Mouse (Mus musculus): ENCODE data around the gene Gm49380.

The Gm49380 gene

DNA sequence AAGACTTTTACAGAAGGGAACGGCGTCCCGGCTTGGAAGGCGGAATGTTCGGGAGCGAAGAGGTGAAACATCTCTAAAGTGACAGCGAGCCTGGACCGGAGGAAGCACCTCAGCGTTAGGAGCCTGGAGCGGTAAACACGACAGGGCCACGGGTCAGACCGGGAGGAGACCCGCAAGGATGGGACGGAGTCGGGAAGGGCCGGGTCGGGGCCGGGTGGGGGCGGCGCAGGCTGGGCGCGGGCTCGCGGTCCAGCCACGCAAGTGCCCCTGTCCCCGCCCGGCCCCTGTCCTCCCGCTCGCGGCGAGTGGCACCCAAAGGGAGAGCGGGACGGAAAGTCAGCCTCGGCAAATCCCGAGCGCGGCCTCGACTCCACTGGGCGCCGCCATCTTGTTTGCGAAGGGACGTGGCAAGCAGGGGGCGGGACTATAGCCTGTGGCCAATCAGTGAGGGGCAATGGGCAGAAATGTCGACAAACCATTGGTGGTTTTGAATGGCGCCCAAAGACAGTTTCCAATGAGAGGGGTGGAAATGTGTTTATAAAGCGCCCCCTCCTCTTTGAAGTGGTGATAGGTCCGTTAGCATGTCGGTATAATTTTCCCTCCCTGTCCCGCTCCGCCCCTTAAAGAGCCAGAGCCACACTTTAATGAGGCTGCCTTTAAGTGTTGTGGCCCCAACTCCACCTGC lies at the start of gene Gm49380, which contains the start of gene Rnf26:
Gene Gm49380, minus strand, starts transcription at position 396 of the 685 bp plus-strand sequence.
Gene Rnf26, minus strand, starts transcription at position 413 of the 685 bp plus-strand sequence.
- in situ Hi-C loops (cut with MboI): no loop called here

DNA sequence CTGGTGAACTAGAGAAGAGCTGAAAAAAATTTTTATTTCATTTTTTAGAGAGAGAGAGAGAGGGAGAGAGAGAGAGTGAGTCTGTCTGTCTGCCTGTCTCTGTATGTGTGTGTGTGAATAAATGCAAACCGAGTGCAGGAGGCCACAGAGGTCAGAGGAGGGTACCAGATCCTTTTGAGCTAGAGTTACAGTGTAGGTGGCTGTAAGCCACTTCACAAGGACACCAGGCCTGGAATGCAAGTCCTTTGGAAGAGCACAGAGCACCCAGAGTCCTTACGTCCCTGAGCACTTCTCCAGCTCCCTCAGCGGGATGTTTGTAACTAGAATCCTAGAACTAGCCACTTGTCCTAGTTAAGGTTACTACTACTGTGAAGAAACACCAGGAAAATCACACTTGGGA lies 46.6 kb upstream of the Gm49380 start:
- in situ Hi-C loops (cut with MboI): no loop called here

DNA sequence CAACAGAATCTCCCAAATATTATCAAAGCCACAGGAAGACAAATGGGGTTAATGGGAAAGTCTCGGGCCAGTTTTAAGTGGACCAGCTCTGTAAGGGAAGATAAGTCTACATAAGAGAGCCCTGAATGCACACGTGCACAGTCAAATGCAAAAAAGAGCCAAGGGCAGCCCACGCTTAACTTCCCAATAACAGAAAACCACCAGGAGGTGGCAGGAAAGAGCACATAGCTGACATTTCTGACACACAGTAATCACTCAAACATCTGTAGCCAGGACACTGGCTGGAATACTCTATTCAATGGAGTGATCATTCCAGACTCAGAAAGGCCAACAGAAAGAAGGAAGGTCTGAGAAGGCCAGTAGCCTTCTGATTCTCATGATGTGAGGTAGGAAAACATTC lies 34.0 kb upstream of the Gm49380 start:
- in situ Hi-C loops (cut with MboI): no loop called here

DNA sequence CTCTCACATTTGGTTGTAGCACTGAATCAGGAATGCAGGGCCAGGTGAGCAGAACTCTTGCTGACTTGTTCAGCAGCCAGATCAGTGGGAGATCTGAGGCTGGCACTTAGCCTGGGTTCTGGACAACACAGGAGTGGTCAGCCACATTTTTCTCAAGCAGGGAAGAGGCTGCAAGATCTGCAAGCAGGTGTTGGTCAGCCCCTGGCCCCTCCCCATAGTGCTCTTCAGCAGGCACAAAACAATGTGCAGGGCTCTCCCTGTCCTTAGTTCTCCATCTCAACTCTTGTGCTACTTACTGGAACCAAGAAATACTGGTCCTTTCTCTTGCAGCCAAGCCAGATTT lies 31.4 kb upstream of the Gm49380 start:
- in situ Hi-C loops (cut with MboI): no loop called here

DNA sequence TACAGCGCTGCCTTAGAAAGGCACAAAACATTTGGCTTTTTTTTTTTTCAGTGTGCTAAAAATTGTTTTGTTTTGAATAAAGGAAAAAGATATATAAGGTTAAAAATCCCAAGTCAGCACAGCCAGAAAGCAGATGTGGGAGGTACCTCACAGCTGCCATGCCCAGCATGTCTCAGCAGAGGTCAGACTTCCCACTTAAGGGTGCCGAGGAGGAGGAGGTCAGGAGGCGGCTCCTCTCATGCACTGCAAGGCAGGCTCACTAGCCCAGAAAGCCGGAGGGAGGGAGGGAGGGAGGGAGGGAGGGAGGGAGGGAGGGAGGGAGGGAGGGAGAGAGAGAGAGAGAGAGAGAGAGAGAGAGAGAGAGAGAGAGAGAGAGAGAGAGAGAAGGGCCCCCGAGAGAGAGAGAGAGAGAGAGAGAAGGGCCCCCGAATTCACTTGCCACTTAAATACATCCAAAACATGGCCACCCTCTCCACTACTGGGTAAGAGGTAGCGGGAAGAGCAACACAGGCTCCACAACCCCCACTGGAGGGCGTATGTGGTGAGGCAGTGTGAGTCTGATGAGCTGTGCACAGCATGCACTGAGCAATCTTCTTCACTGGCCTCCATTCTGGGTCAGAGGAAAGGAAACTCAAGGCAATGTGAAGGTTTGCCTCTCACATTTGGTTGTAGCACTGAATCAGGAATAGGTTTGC lies 30.9 kb upstream of the Gm49380 start:
- in situ Hi-C loops (cut with MboI): no loop called here

DNA sequence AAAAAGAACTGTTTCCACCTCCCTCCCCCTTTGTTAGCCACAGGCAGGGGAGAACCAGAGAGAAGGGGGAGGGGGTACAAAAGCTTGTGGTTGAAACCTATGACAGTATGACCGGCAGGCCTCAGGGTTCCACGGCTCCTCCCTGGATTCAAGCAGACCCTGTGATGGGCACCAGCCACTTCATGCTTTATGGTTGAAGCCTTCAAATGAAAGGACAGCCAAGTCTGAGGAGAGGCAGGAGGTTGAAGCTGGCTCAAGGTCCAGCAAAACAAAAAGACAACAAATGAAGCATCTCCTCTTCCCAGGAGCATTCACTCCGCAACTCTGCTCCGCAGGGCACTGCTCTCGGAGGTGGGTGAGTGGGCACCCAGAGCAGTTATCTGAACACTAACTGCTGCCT lies 30.1 kb upstream of the Gm49380 start:
- in situ Hi-C loops (cut with MboI): no loop called here

DNA sequence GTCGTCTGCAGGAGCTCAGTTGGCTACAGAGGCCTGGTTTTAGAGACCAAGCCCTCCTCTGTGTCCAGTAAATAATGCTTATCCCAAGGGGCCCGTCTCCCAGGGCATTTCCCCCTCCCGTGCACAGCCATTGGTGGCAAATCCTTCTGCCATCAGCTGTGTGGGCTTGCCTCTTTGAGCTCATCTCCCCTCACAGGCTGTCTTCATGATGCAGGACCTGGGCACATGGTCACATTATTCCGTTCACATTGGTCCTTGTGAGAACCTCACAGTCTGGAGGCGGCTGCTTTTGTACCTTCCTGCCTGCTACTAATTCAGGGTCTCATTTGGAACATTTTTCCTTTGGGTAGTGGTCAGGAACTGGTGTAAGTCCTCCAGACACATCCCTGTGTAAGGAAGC lies 28.7 kb upstream of the Gm49380 start:
- in situ Hi-C loops (cut with MboI): no loop called here

DNA sequence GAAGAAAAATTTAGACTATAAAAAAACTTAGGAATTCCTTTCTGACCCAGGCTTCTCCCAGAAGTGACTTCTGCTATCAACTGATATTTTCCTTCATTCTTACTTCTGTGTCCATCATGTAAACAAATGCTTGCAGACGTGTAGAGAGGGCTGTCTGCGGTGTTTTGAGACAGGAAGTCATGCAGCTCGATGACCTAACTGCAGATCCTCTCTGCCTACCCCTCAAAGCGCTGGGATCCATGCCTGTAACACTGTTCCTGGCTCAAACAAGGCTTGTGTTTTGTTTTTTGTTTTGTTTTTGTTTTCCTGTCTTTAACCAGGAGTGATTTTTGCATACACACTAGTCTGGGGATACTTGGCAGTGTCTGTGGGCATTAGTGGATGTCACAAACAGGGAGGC lies 24.5 kb upstream of the Gm49380 start:
- in situ Hi-C loops (cut with MboI): no loop called here

DNA sequence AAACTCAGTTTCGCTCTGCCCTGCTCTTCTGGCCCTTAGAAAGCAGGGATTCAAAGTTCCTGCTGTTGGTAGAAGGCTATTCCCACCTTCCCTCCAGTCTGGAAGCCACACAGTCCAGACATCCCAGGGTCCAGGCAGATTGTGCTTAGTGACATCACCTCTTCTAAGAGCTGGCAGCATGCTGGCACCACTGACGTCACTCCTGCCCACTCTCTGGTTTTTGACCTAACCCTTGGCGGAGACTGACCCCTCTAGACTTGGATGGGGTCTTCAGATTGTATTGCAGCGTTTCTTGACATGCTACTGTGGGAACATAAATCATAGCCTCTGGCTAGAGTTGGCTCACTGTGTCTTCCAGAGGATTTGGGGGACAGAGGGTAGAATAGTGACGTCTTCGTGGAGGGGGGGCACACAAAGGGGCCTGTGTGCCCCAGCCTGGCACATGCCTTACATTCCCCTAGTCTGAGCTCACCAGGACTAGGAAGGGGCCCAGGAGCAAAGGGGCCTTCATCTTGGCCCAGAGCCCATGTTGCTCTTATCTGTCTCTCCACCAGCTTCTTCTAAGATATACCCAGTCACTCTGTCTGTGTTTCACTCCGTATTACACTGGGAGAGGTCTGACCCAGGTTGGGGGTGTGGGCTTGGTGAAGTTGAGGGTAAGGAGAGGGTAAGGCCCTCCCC lies 22.6 kb upstream of the Gm49380 start:
- in situ Hi-C loops (cut with MboI): no loop called here

DNA sequence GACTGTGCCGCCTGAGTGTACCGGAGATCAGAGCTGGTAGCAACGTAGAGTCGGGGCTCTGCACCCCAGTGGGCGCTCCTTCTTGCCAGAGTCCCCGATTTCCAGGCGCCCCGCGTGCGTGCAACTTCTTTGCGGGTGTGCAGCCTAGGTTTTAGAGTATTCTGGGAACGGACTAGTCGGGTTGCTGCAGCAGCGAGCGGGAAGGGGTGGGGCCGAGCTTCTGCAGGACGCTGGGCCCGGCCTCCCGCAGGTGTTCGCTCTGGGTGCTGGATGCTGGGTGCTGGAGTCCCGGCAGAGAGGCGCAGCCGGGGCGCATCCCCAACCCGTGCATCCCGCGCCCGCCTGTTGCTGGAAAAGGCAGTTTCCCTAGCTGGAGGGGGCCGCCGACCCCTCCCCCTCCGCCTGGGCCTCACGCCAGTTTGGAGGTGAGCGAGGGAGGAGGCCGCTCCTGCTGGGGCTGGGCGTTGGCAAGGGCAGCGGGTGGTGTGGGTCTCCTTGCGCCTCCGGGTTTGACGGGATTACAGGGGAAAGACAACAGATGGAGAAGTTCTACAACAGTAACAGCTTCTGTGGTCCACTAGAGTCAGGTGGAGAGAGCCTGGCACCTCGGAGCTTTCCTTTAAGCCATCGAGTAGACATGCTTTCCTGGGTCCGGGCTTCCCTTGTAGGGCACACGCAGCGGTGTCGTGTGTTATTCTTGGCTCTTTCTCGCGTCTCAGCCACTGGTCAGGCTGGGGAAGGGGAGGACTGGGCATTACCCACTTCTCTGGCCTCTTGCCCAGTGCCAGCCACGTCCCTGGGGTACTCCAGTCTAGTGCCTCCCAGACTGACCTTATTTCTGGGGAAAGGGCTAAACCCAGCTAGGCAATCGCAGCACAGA lies 21.8 kb upstream of the Gm49380 start:
- in situ Hi-C loops (cut with MboI): no loop called here

DNA sequence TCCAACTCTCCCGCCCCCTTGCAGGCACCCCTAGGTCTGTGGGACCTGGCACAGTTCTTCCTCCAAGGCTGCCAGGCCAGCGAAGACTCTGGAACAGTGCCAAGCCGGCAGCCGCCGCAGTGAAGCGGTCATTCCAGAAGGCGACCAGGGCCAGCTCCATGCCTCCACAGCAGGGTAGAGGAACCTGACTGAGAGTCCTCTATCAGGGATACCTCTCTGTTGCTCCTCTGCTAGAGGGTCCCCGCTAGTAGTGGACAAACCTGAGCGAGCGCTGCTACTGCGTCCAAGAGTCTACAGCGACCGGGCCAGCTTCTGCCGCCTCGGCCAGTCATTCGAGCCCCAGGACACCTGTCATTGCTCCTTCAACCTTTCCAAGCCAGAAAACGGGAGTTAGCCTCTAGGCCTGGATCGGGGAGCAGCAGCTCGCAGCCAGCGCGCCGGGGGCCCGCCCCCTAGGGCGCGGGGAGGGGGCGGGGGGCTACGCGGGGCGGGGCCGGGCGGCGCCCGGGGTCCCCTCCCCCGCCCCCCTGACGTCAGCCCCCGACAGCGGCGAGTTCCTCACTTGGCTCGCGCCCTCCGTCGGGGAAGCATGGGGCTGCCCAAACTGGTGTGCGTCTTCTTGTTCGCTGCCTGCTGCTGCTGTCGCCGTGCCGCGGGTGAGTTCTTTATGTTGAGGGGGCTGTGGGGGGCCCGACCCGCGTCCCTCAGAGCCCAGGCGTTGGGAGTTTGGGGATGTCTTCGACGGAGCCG lies 21.0 kb upstream of the Gm49380 start, which contains the start of gene Mcam:
Gene Mcam, plus strand, starts transcription at position 369 of the 750 bp plus-strand sequence.
- in situ Hi-C loops (cut with MboI): no loop called here

DNA sequence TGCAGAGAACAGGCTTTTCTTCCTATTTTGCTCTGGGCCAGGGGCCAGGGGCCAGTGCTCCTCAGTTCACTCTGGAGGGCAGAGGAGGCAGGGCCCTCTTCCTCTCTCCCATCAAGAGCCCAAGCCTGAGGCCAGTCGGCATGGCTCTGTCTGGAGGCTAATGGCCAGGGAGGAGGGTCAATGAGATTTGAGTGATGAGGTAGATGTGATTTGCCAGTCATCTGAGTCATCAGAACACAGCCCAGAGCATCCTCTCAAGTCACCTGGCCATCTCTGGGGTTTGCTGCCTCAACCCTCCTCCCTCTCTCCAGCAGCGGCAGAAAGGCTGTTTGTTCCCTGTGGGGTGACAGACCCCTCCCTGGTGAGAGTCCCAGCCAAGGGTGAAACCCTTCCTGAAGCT lies 20.0 kb upstream of the Gm49380 start:
- in situ Hi-C loops (cut with MboI): no loop called here

DNA sequence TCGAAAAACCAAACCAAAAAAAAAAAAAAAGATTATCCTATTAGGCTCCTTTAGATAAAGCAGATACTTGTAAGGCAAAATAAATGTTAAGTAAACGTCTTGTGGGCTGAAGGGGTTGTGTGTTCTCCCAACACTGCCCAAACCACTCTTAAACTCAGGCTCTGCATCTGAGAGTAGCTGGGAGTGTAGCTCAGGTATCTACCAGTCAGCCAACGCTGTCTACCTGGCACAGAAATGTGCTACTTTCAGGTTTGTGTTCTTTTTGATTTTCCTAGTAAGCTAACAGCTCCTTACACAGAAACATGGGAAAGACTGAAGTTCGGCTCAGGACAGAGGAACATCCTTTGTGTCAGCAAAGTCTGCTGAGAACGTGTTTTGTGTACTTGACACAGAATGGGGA lies 18.9 kb upstream of the Gm49380 start:
- in situ Hi-C loops (cut with MboI): no loop called here

DNA sequence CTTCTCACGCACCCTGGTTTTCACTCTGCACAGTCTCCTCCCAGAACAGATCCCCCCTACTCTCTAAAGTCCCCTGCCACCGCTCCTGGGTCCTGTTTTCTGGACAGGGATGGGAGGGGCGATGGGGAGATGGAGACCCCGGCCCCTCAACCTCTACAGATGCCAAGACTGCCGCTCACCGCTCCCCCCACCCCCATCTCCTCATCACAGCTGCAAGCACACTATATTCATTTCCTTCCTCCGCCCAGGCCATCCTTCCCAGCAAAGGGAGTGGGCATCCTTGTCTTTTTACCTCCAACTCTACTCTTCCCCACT lies 17.9 kb upstream of the Gm49380 start:
- in situ Hi-C loops (cut with MboI): no loop called here

DNA sequence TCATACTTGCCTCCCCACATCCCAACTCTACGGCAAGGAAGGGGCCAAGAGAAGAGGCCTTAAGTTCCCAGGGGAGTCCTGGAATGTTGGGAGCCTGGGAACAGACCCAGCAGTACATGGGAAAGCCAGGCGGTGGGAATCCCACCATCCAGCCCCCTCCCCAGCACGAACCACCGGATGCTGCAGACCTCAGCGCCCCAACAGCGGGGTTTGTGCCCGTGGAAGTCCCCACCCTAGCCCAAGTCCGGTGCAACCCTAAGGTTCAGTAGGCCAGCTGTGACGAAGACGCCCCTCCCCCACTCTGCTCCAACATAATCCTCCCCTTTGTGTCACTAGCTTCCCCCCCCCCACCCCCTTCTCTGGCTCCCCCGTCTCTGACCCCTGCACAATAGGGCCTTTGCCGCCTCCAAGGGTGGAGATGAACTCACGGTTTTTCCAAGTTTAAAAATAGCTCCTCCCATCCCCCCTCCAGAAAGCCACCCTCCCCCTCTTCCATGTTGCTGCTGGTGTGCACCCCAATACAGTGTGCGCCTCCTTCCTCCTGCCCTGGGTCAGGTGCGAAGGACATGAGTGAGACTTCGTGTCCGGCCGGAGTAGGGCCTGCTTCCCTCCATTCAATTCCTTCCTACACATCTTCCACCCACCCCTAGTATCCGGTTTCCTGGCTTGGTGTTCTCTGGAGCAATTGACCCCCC lies 17.4 kb upstream of the Gm49380 start:
- in situ Hi-C loops (cut with MboI): no loop called here

DNA sequence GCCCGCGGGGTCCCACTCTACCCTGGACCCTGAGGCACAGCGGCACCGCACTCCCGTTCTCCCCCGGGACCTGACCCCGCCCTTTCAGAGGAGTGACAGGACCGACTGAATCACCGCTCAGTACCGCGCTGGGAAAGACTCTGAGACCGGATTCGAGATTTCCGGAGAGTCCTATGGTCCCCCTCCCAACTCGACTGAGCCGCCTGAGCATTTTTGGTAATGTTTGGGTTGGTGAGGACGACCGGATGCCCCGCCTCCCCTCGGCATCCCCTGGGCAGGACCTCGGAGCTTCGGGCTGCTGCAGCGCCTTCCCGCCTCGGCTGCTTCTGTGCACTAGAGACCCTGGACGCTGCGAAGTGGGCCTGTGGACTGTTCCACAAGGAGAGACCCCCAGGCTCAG lies 16.7 kb upstream of the Gm49380 start:
- in situ Hi-C loops (cut with MboI): no loop called here

DNA sequence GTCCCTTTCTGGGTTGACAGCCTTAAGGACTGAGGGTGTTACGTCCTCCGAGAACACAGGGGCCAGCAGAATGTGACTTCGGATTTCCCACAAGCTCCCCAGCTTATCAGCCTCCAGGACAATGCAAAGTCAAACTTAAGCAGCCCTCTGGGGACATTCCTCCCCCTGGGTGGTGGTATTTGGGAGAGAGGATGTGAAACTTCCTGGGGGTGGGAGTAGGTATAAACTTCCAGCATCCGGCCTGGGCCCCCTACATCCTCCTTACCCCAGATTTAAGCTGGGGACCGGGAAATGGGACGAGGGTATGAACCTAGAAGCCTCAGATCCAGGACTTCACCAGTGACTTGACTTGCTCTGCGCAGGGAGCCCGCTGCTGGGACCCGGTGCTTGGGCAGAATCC lies 16.3 kb upstream of the Gm49380 start:
- in situ Hi-C loops (cut with MboI): loop anchor here (5.0 kb wide), 1 partner anchor 143 kb away; no protein-coding TSS in a partner anchor

DNA sequence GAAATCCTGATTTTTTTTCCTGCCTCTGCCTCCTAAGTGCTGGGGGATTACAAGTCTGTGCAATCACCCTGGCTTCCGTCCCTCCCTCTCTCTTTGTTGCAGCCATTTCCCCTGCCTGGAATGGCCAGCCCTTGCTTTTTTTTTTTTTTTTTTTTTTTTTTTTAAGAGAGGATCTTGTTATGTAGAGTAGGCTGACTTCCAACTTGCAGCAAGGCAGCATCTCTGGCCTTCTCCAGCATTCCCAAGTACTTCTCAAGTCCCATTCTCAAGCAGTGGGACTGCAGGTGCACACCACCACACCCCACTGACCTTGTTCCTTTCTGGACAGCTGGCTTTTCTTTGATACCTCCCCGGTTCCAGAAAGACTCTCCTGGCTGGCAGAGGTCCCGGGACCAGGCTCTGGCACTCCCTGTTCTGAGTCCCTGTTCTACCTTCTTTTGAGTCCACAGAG lies 14.1 kb upstream of the Gm49380 start:
- in situ Hi-C loops (cut with MboI): loop anchor here (5.0 kb wide), 1 partner anchor 145 kb away; no protein-coding TSS in a partner anchor

DNA sequence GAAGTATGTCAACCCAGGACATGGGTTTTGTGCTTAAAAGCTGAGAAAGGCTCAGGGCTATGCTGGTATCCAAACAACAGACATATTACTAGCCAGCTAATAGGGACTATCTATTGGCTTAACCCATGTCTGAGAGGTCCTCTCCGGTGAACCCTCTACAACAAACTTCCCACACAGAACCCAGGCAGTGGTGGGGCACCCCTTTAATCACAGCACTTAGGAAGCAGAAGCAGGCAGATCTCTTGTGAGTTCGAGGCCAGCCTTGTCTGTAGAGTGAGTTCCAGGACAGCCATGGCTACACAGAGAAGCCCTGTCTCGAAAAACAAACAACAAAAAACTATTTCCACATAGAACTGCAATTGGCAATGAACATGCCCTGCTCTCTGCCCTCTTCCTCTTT lies 13.4 kb upstream of the Gm49380 start:
- in situ Hi-C loops (cut with MboI): loop anchor here (5.0 kb wide), 1 partner anchor 146 kb away; no protein-coding TSS in a partner anchor

Measured in mature B cell (primary cell).